Mouse (Mus musculus) brain, adult 10 weeks (tissue): ENCODE data around the gene Fer1l4. TPM values are rescaled to one million over a fixed set of nuclear protein-coding genes. Genes with fewer than 3 reads are reported as not detected.

Experiments used
- polyA plus RNA-seq: library from polyadenylated mRNA; stranded (reverse); fragments of 350-450 nt; fragmentation: Illumina TruSeq; extraction: RNeasy Lipid Tissue Mini Kit (QIAGEN cat#74804); gene quantifications from one replicate; pipeline ENCODE4 v1.2.3, GENCODE M21; 2015; ENCODE audit warnings: low read depth, low replicate concordance

Gene Fer1l4
- polyA plus RNA-seq = not detected

GRCm38 (mm10) chr2:156052816-156053215 is at the start of gene Fer1l4:
Gene Fer1l4, minus strand, starts transcription at chr2:156052947.

GRCm38 (mm10) chr2:156065099-156066041 is 12.6 kb upstream of the Fer1l4 start, which contains the start of gene Spag4:
Gene Spag4, plus strand, starts transcription at chr2:156065175.

GRCm38 (mm10) chr2:156007888-156008532 is 44.7 kb downstream of the Fer1l4 start, which contains the start of the genes 6430550D23Rik and Ergic3:
Gene 6430550D23Rik, minus strand, starts transcription at chr2:156007977.
Gene Ergic3, plus strand, starts transcription at chr2:156008045.

Other genes with a start within 250 kb of the Fer1l4 start
- gene BC029722, start 233.5 kb downstream of the Fer1l4 start, polyA plus RNA-seq = 90.4 TPM
- 61.9 TPM for gene Eif6, start 226.0 kb downstream of the Fer1l4 start, polyA plus RNA-seq
- gene Fam83c, start 218.1 kb downstream of the Fer1l4 start, polyA plus RNA-seq = not detected
- gene Uqcc1, start 122.6 kb downstream of the Fer1l4 start, polyA plus RNA-seq = 119 TPM
- gene Gm15557, start 112.2 kb downstream of the Fer1l4 start, polyA plus RNA-seq = not detected
- gene Gdf5, start 107.6 kb downstream of the Fer1l4 start, polyA plus RNA-seq = 0.31 TPM
- 11.4 TPM for gene Cep250, start 96.5 kb downstream of the Fer1l4 start, polyA plus RNA-seq
- gene 6430550D23Rik, start 45.0 kb downstream of the Fer1l4 start, polyA plus RNA-seq = 2.2 TPM
- gene Ergic3, start 44.9 kb downstream of the Fer1l4 start, polyA plus RNA-seq = 256 TPM
- 4.4 TPM for gene Spag4, start 12.2 kb upstream of the Fer1l4 start, polyA plus RNA-seq
- 29.0 TPM for gene Cpne1, start 59.0 kb upstream of the Fer1l4 start, polyA plus RNA-seq
- gene Rbm12, start 59.0 kb upstream of the Fer1l4 start, polyA plus RNA-seq = 11.2 TPM
- 13.9 TPM for gene Gm28036, start 74.1 kb upstream of the Fer1l4 start, polyA plus RNA-seq
- 157 TPM for gene Romo1, start 91.1 kb upstream of the Fer1l4 start, polyA plus RNA-seq
- gene Nfs1, start 91.2 kb upstream of the Fer1l4 start, polyA plus RNA-seq = 49.6 TPM
- 187 TPM for gene Rbm39, start 127.3 kb upstream of the Fer1l4 start, polyA plus RNA-seq
- gene Phf20, start 143.5 kb upstream of the Fer1l4 start, polyA plus RNA-seq = 35.2 TPM